Mouse (Mus musculus): Measurements from ENCODE around the gene Chst7. TPM values are rescaled to one million over a fixed set of nuclear protein-coding genes. Genes with fewer than 3 reads are reported as not detected.

Gene Chst7
- 2.3 and 2.8 TPM in 2 replicates for polyA plus RNA-seq (2014; fragmentation: Nextera tagmentation; extraction: Ambion mirVana)

DNA sequence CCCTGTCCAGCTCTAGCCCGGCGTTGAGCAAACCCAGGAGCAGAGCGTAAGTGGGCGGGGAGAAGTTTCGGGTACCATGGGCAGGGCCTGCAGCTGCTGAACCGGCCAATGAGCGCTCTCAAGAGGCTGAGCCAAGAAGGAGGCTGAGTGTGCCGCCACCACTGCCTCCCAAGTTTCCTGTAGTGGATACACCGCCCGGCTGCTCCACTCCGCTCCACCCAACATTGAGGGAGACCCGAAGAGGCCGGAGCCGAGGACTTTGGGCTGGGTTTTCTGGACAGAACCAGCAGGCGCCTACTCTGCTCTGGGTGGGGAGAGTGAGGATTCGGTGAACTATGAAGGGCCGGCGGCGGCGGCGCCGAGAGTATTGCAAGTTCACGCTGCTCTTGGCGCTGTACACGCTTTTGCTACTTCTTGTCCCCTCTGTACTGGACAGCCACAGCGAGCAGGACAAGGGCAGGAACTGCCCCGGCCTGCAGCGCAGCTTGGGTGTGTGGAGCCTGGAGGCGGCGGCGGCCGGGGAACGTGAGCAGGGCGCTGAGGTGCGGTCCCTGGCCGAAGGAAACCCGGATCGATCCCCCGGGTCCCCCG lies at the start of gene Chst7:
Gene Chst7 (plus strand): TSS at position 180 of the 591 bp plus-strand sequence.
- Histone ChIP-seq H3K36me3 (ENCODE audit: control insufficient read depth, insufficient read depth, low read length) (no peaks in the 10 kb centered on the region), H3K9ac (ENCODE audit: low read length) (peak within 1 kb of the TSS; percentile 27; the same call in 1 of the 2 replicates), H3K9me3 (ENCODE audit: control insufficient read depth, low read length) (no peaks in the 10 kb centered on the region), H3K27ac (ENCODE audit: low read depth, low read length) (no peak within 1 kb of the TSS), H3K27me3 (ENCODE audit: control insufficient read depth, insufficient read depth, low read length) (peaks cover 9% of the 10 kb centered on the region), H3K4me3 (ENCODE audit: low read depth, low read length) (peak within 1 kb of the TSS; percentile 32), H3K4me1 (ENCODE audit: control insufficient read depth, insufficient read depth, low read length) (no peaks in the 10 kb centered on the region), H3K4me2 (peak within 1 kb of the TSS; percentile 57)
- DNase-seq (ENCODE audit: low spot score, missing footprints) (peak; percentile 92), ATAC-seq (ENCODE audit: low FRiP score) (peak; percentile 95)
- WGBS, result 17% methylated on average over 39 of the region's 40 CpGs

DNA sequence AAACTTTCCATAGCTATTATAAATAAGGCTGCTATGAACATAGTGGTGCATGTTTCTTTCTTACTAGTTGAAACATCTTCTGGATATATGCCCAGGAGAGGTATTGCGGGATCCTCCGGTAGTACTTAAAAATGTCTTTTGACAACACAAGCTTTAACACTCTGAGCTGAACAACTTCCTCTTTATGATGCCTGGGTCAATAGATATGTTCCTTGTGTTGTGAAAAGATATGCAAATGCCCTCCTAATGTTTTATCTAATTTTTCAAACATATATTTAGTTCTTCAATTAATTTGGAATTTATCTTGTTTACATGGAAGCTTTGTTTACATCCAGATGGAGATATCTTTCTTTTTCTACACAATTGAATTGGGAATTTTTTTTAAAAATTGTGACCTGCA lies 47.1 kb upstream of the Chst7 start:
- H3K4me1 ChIP-seq (ENCODE audit: control insufficient read depth, insufficient read depth, low read length), result no peaks in the 10 kb centered on the region
- H3K4me2 ChIP-seq, result no peak overlapping the region
- H3K9me3 ChIP-seq (ENCODE audit: control insufficient read depth, low read length), result no peaks in the 10 kb centered on the region
- H3K4me3 ChIP-seq (ENCODE audit: low read depth, low read length), result no peak overlapping the region
- H3K36me3 ChIP-seq (ENCODE audit: control insufficient read depth, insufficient read depth, low read length), result no peaks in the 10 kb centered on the region
- no peaks in the 10 kb centered on the region for H3K27me3 ChIP-seq (ENCODE audit: control insufficient read depth, insufficient read depth, low read length)
- no peak for DNase-seq (ENCODE audit: low spot score, missing footprints)
- no peak overlapping the region for H3K27ac ChIP-seq (ENCODE audit: low read depth, low read length)
- no peak overlapping the region for H3K9ac ChIP-seq (ENCODE audit: low read length)
- no peak for ATAC-seq (ENCODE audit: low FRiP score)
- 91% methylated on average over 2 of the region's 2 CpGs for WGBS

GRCm38 (mm10) chrX:20020942-20021341 lies 38.4 kb upstream of the Chst7 start:
- Histone ChIP-seq H3K36me3 (ENCODE audit: control insufficient read depth, insufficient read depth, low read length) (no peaks in the 10 kb centered on the region), H3K9me3 (ENCODE audit: control insufficient read depth, low read length) (no peaks in the 10 kb centered on the region), H3K4me3 (ENCODE audit: low read depth, low read length) (no peak overlapping the region), H3K4me2 (no peak overlapping the region), H3K9ac (ENCODE audit: low read length) (no peak overlapping the region), H3K27ac (ENCODE audit: low read depth, low read length) (no peak overlapping the region), H3K27me3 (ENCODE audit: control insufficient read depth, insufficient read depth, low read length) (no peaks in the 10 kb centered on the region), H3K4me1 (ENCODE audit: control insufficient read depth, insufficient read depth, low read length) (no peaks in the 10 kb centered on the region)
- 40% methylated on average over 2 of the region's 2 CpGs for whole genome bisulfite sequencing
- ATAC-seq (ENCODE audit: low FRiP score) (no peak), DNase-seq (ENCODE audit: low spot score, missing footprints) (no peak)

DNA sequence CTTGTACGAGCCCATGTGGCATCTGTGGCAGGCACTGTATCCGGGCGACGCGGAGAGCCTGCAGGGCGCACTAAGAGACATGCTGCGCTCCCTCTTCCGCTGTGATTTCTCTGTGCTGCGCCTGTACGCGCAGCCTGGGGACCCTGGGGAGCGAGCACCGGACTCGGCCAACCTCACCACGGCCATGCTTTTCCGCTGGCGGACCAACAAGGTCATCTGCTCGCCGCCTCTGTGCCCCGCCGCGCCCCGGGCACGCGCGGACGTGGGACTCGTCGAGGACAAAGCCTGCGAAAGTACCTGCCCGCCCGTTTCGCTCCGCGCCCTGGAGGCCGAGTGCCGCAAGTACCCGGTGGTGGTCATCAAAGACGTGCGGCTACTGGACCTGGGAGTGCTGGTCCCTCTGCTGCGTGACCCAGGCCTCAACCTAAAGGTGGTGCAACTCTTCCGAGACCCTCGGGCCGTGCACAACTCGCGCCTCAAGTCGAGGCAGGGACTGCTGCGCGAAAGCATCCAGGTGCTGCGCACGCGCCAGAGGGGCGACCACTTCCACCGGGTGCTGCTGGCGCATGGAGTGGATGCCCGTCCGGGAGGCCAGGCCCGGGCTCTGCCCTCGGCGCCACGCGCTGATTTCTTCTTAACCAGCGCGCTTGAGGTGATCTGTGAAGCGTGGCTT lies 872 bp downstream of the Chst7 start:
- H3K27ac ChIP-seq (ENCODE audit: low read depth, low read length), result no peak overlapping the region
- H3K4me1 ChIP-seq (ENCODE audit: control insufficient read depth, insufficient read depth, low read length), result no peaks in the 10 kb centered on the region
- 22% methylated on average over 63 of the region's 65 CpGs for WGBS
- H3K9me3 ChIP-seq (ENCODE audit: control insufficient read depth, low read length), result no peaks in the 10 kb centered on the region
- no peaks in the 10 kb centered on the region for H3K36me3 ChIP-seq (ENCODE audit: control insufficient read depth, insufficient read depth, low read length)
- ATAC-seq (ENCODE audit: low FRiP score), result peak; percentile 63
- peaks cover 9% of the 10 kb centered on the region for H3K27me3 ChIP-seq (ENCODE audit: control insufficient read depth, insufficient read depth, low read length)
- no peak overlapping the region; the same call in 1 of the 2 replicates for H3K9ac ChIP-seq (ENCODE audit: low read length)
- peak overlapping the region; percentile 32 for H3K4me3 ChIP-seq (ENCODE audit: low read depth, low read length)
- DNase-seq (ENCODE audit: low spot score, missing footprints), result peak; percentile 89
- H3K4me2 ChIP-seq, result peak overlapping the region; percentile 57

GRCm38 (mm10) chrX:20060769-20061315 lies 1.5 kb downstream of the Chst7 start:
- no peaks in the 10 kb centered on the region for H3K36me3 ChIP-seq (ENCODE audit: control insufficient read depth, insufficient read depth, low read length)
- H3K27ac ChIP-seq (ENCODE audit: low read depth, low read length), result no peak overlapping the region
- no peaks in the 10 kb centered on the region for H3K9me3 ChIP-seq (ENCODE audit: control insufficient read depth, low read length)
- ATAC-seq (ENCODE audit: low FRiP score) (peak; percentile 36; the same call in 1 of the 2 replicates), DNase-seq (ENCODE audit: low spot score, missing footprints) (peak; percentile 86)
- H3K4me1 ChIP-seq (ENCODE audit: control insufficient read depth, insufficient read depth, low read length), result no peaks in the 10 kb centered on the region
- peak overlapping the region; percentile 32 for H3K4me3 ChIP-seq (ENCODE audit: low read depth, low read length)
- H3K4me2 ChIP-seq, result peak overlapping the region; percentile 57
- H3K27me3 ChIP-seq (ENCODE audit: control insufficient read depth, insufficient read depth, low read length), result peaks cover 9% of the 10 kb centered on the region
- WGBS, result 23% methylated on average over 47 of the region's 47 CpGs
- H3K9ac ChIP-seq (ENCODE audit: low read length), result no peak overlapping the region; the same call in 1 of the 2 replicates

DNA sequence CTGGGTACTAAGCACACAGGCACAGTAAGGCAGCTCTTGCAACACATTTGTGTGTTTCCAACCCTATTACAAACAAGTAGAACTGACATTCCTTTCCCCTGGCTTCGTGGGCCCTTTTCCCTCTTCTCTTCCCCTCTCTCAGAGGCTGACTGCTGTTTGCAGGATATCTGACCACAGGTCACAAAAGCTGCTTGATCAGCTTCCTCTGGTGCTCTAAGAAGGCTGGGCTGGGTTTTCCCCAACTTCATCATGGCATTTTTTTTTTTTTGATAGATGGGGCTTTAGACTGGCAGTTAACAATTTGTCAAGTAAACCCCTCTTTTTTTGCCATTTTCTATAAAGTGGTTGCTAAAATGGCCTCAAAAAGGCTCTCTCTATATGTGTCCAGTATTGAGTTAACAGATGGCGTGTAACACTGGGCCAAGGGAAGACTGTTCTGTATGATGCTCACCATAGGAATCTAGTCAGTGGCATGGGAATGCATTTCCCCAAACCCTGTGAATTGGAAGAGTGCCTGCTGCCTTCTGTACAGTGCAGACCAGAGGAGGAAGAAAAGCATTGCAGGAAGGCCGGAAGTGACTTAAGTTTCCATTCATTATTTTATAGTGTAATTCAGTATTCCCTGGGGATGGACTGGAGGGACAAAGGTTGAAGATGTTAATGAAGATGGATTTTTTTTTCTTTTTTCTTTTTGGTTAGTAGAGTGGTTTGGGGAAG lies 2.6 kb downstream of the Chst7 start:
- H3K36me3 ChIP-seq (ENCODE audit: control insufficient read depth, insufficient read depth, low read length), result no peaks in the 10 kb centered on the region
- no peak overlapping the region for H3K4me2 ChIP-seq
- WGBS, result 60% methylated on average over 3 of the region's 3 CpGs
- no peak for DNase-seq (ENCODE audit: low spot score, missing footprints)
- no peak overlapping the region for H3K27ac ChIP-seq (ENCODE audit: low read depth, low read length)
- H3K9ac ChIP-seq (ENCODE audit: low read length), result no peak overlapping the region
- H3K4me1 ChIP-seq (ENCODE audit: control insufficient read depth, insufficient read depth, low read length), result no peaks in the 10 kb centered on the region
- no peak overlapping the region for H3K4me3 ChIP-seq (ENCODE audit: low read depth, low read length)
- peaks cover 9% of the 10 kb centered on the region for H3K27me3 ChIP-seq (ENCODE audit: control insufficient read depth, insufficient read depth, low read length)
- ATAC-seq (ENCODE audit: low FRiP score), result no peak
- no peaks in the 10 kb centered on the region for H3K9me3 ChIP-seq (ENCODE audit: control insufficient read depth, low read length)

GRCm38 (mm10) chrX:20066636-20067035 lies 7.3 kb downstream of the Chst7 start:
- no peak overlapping the region for H3K4me2 ChIP-seq
- no peaks in the 10 kb centered on the region for H3K36me3 ChIP-seq (ENCODE audit: control insufficient read depth, insufficient read depth, low read length)
- H3K9ac ChIP-seq (ENCODE audit: low read length), result no peak overlapping the region
- no peaks in the 10 kb centered on the region for H3K27me3 ChIP-seq (ENCODE audit: control insufficient read depth, insufficient read depth, low read length)
- no peak overlapping the region for H3K4me3 ChIP-seq (ENCODE audit: low read depth, low read length)
- no peak for ATAC-seq (ENCODE audit: low FRiP score)
- no peaks in the 10 kb centered on the region for H3K9me3 ChIP-seq (ENCODE audit: control insufficient read depth, low read length)
- H3K27ac ChIP-seq (ENCODE audit: low read depth, low read length), result no peak overlapping the region
- no peak for DNase-seq (ENCODE audit: low spot score, missing footprints)
- no peaks in the 10 kb centered on the region for H3K4me1 ChIP-seq (ENCODE audit: control insufficient read depth, insufficient read depth, low read length)

DNA sequence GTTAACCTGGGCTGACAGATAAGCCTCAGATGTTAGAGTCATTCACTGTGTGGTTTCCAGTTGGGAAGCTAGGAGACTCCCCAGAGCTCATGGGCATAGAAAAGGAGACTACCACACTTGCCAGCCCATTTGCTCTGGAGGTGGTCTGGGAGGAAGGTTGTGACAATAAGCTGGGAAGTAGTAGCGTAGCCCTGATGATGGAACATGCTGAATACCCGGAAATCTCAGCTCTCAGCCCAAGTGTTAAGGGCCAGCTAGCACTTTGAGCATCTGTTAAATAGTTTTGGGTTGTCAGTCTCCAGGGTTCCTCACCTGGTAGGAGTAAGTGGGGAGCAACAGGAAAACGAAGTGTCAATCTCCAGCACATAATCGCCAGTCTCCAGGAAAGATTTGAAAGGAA lies 10.8 kb downstream of the Chst7 start:
- H3K4me1 ChIP-seq (ENCODE audit: control insufficient read depth, insufficient read depth, low read length), result no peaks in the 10 kb centered on the region
- no peak overlapping the region for H3K4me3 ChIP-seq (ENCODE audit: low read depth, low read length)
- no peaks in the 10 kb centered on the region for H3K36me3 ChIP-seq (ENCODE audit: control insufficient read depth, insufficient read depth, low read length)
- WGBS, result 51% methylated on average over 4 of the region's 4 CpGs
- no peak overlapping the region for H3K4me2 ChIP-seq
- no peaks in the 10 kb centered on the region for H3K9me3 ChIP-seq (ENCODE audit: control insufficient read depth, low read length)
- no peak overlapping the region for H3K9ac ChIP-seq (ENCODE audit: low read length)
- H3K27ac ChIP-seq (ENCODE audit: low read depth, low read length), result no peak overlapping the region
- no peak for ATAC-seq (ENCODE audit: low FRiP score)
- DNase-seq (ENCODE audit: low spot score, missing footprints), result no peak
- H3K27me3 ChIP-seq (ENCODE audit: control insufficient read depth, insufficient read depth, low read length), result no peaks in the 10 kb centered on the region

GRCm38 (mm10) chrX:20117717-20118116 lies 58.4 kb downstream of the Chst7 start:
- ATAC-seq (ENCODE audit: low FRiP score), result no peak
- H3K36me3 ChIP-seq (ENCODE audit: control insufficient read depth, insufficient read depth, low read length), result no peaks in the 10 kb centered on the region
- 72% methylated on average over 2 of the region's 2 CpGs for WGBS

More at GRCm38 (mm10) chrX:20117717-20118116, 58.4 kb downstream of the Chst7 start:
- H3K27me3 ChIP-seq (ENCODE audit: control insufficient read depth, insufficient read depth, low read length), result no peaks in the 10 kb centered on the region
- H3K27ac ChIP-seq (ENCODE audit: low read depth, low read length), result no peak overlapping the region
- no peak for DNase-seq (ENCODE audit: low spot score, missing footprints)
- no peak overlapping the region for H3K4me3 ChIP-seq (ENCODE audit: low read depth, low read length)
- H3K9me3 ChIP-seq (ENCODE audit: control insufficient read depth, low read length), result no peaks in the 10 kb centered on the region
- no peak overlapping the region for H3K4me2 ChIP-seq
- no peak overlapping the region for H3K9ac ChIP-seq (ENCODE audit: low read length)
- H3K4me1 ChIP-seq (ENCODE audit: control insufficient read depth, insufficient read depth, low read length), result no peaks in the 10 kb centered on the region

All from midbrain, embryonic 11.5 days (tissue).